Mouse (Mus musculus): ENCODE measurements around the gene Stard3.

DNA sequence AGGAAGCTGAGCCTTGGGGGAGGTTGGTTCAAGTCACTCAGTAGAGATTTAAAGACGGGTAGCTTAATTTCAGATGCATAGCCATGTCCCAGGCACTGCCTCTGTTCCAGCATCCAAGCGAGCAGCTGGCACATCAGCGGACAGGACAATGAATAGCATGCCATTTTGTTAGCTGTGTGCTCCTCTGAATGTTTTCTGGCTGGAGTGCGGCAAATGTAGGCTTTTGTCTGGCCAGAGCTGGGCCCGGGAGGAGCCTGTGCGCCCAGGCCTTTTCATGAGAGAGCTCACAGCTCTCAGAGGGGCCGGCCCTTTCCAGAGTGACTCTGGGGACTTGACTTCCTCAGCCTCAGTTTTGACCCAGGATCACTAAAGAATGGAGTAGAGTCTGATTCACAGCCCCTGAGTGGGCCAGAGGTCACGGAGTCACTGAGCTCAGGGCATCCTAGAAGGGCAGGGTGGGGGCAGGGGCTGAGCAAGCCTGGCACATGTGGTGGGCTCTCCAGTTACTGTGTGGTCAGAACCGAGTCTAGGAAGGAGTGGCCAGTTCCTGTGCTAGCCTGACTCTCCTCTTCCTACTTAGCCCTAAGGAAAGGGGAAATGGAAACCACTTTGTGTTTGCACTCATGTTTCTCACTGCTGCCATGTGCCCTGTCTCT is 2.8 kb downstream of the Stard3 start:
- TF ChIP-seq MAX (IDR thresholded peaks at IDR 0.05; ENCODE audit: low read depth) (no peak), POLR2A (IDR thresholded peaks at IDR 0.05; ENCODE audit: insufficient read length, low read depth) (no peak), TCF12 (IDR thresholded peaks at IDR 0.05; ENCODE audit: insufficient read depth, poor library complexity, severe bottlenecking) (no peak), USF1 (IDR thresholded peaks at IDR 0.05; ENCODE audit: low read depth) (no peak), POLR2AphosphoS2 (IDR thresholded peaks at IDR 0.05; ENCODE audit: insufficient read length, low read depth) (no peak), MYOG (IDR thresholded peaks at IDR 0.05; ENCODE audit: control insufficient read depth in 1 of 3, insufficient read depth in 1 of 3, insufficient read length in 2 of 3, low read depth in 2 of 3) (peak in 1 of 3 experiments; percentile 8)
